15 mouse cellular contexts compared by ENCODE assay signal in genomic region chr1:55012513-55012912, GRCm38 (mm10). TPM values are rescaled to one million over a fixed set of nuclear protein-coding genes. Genes with fewer than 3 reads are reported as not detected.
DNase-seq lines count a peak whose midpoint lies in the region; ATAC-seq and TF ChIP-seq lines count a peak whose summit lies in the region.
"Had no signal": no experiment of that assay in that cellular context is flagged by ENCODE, and none has a peak within 500 bp of the region (broad histone marks: within the 10 kb centered on the region; RNA-seq: fewer than 3 reads in every experiment).

No protein-coding gene starts in this region.

- TF ChIP-seq POLR2A in brain, embryonic 14.5 days (IDR thresholded peaks at IDR 0.05; ENCODE audit: borderline replicate concordance, extremely low read depth, insufficient read depth, insufficient read length, poor library complexity, severe bottlenecking) = no peak

- WGBS in liver, embryonic 14.5 days (ENCODE audit: insufficient replicate concordance) = 33% methylated on average over 3 of the region's 3 CpGs
- 56% methylated on average over 3 of the region's 3 CpGs for WGBS in liver, embryonic 11.5 days
- 73% methylated on average over 3 of the region's 3 CpGs for WGBS in forebrain, embryonic 10.5 days

- H3K36me3 ChIP-seq in liver, embryonic 14.5 days (replicated peaks; ENCODE audit: control insufficient read depth, insufficient read depth, low read depth) = peaks cover 76% of the 10 kb centered on the region
- peaks cover 45% of the 10 kb centered on the region for H3K36me3 ChIP-seq in liver, embryonic 11.5 days (ENCODE audit: control insufficient read depth, insufficient read depth, low read length)
- peaks cover 94% of the 10 kb centered on the region for H3K36me3 ChIP-seq in E14TG2a.4 (ENCODE audit: insufficient read depth, low read length)
- H3K36me3 ChIP-seq in forebrain, embryonic 10.5 days (replicated peaks) = peaks cover 99% of the 10 kb centered on the region

- no peaks in the 10 kb centered on the region for H3K27me3 ChIP-seq in liver, embryonic 14.5 days (ENCODE audit: control insufficient read depth, insufficient read depth, low read length)
- no peaks in the 10 kb centered on the region for H3K27me3 ChIP-seq in liver, embryonic 11.5 days (replicated peaks; ENCODE audit: control insufficient read depth, insufficient read depth, low read length)
- no peaks in the 10 kb centered on the region for H3K27me3 ChIP-seq in E14TG2a.4 (ENCODE audit: insufficient read depth, low read length)
- H3K27me3 ChIP-seq in forebrain, embryonic 10.5 days (ENCODE audit: poor library complexity, severe bottlenecking) = no peaks in the 10 kb centered on the region
- H3K27me3 ChIP-seq: CH12.LX; kidney, embryonic 15.5 days; limb, embryonic 12.5 days had no signal

- no peak for ATAC-seq in liver, embryonic 14.5 days (ENCODE audit: insufficient read depth)
- ATAC-seq in liver, embryonic 11.5 days (replicated peaks; ENCODE audit: low FRiP score) = no peak

- H3K9me3 ChIP-seq in liver, embryonic 14.5 days (ENCODE audit: control insufficient read depth, low read length) = no peaks in the 10 kb centered on the region
- no peaks in the 10 kb centered on the region for H3K9me3 ChIP-seq in liver, embryonic 11.5 days (ENCODE audit: control insufficient read depth, low read length)
- H3K9me3 ChIP-seq in E14TG2a.4 (ENCODE audit: low read length) = no peaks in the 10 kb centered on the region
- H3K9me3 ChIP-seq in forebrain, embryonic 10.5 days = no peaks in the 10 kb centered on the region
- H3K9me3 ChIP-seq: hindbrain, embryonic 10.5 days; kidney, embryonic 15.5 days; limb, embryonic 12.5 days had no signal

- H3K4me1 ChIP-seq in liver, embryonic 14.5 days (replicated peaks; ENCODE audit: control insufficient read depth in 2 of 2, insufficient read depth in 2 of 2, low read length in 1 of 2) = no peaks in the 10 kb centered on the region
- H3K4me1 ChIP-seq in liver, embryonic 11.5 days (replicated peaks; ENCODE audit: control insufficient read depth, insufficient read depth, low read length) = no peaks in the 10 kb centered on the region
- H3K4me1 ChIP-seq in E14TG2a.4 (replicated peaks; ENCODE audit: low read depth, low read length) = no peaks in the 10 kb centered on the region
- H3K4me1 ChIP-seq in forebrain, embryonic 10.5 days = no peaks in the 10 kb centered on the region
- H3K4me1 ChIP-seq: hindbrain, embryonic 10.5 days; kidney, embryonic 15.5 days; limb, embryonic 12.5 days had no signal

- intact Hi-C loops in gastrocnemius, adult 2 months (cut with DNase I) = no loop called here

- no peak for DNase-seq in gastrocnemius, adult 2 months
- DNase-seq in gastrocnemius, postnatal 10 days = no peak
- no peak for DNase-seq in liver, embryonic 14.5 days (ENCODE audit: low read depth in 3 of 3, low spot score in 3 of 3)
- DNase-seq in liver, embryonic 11.5 days (ENCODE audit: low spot score) = no peak
- DNase-seq in brain, embryonic 14.5 days (ENCODE audit: low read depth) = peak; percentile 12
- no peak for DNase-seq in frontal cortex, postnatal 25 days (ENCODE audit: low spot score in 2 of 2)
- DNase-seq in forebrain, embryonic 10.5 days (ENCODE audit: extremely low spot score, low spot score) = no peak
- DNase-seq: cerebellum, adult 9-11 months; thymus, adult 18-20 months had no signal

- no peak overlapping the region for H3K27ac ChIP-seq in gastrocnemius, adult 2 months
- no peak overlapping the region for H3K27ac ChIP-seq in liver, embryonic 14.5 days
- no peak overlapping the region for H3K27ac ChIP-seq in liver, embryonic 11.5 days (ENCODE audit: low read depth, low read length)
- H3K27ac ChIP-seq in forebrain, embryonic 10.5 days = no peak overlapping the region
- H3K27ac ChIP-seq: hindbrain, embryonic 10.5 days; kidney, embryonic 15.5 days; limb, embryonic 12.5 days had no signal

- TF ChIP-seq EP300 in liver, embryonic 14.5 days (IDR thresholded peaks at IDR 0.05; ENCODE audit: low read depth) = no peak

- no peak overlapping the region for H3K4me3 ChIP-seq in gastrocnemius, adult 2 months
- H3K4me3 ChIP-seq in liver, embryonic 14.5 days (ENCODE audit: insufficient read depth in 1 of 2, low read depth in 2 of 2, low read length in 2 of 2) = no peak overlapping the region
- H3K4me3 ChIP-seq in liver, embryonic 11.5 days (ENCODE audit: low read depth, low read length) = no peak overlapping the region
- no peak overlapping the region for H3K4me3 ChIP-seq in E14TG2a.4 (replicated peaks; ENCODE audit: low read length)
- no peak overlapping the region for H3K4me3 ChIP-seq in forebrain, embryonic 10.5 days
- H3K4me3 ChIP-seq: hindbrain, embryonic 10.5 days; kidney, embryonic 15.5 days; limb, embryonic 12.5 days had no signal

- 0 out of 2 replicates have a peak, but pooled peaks have one; percentile 7 for TF ChIP-seq CTCF in gastrocnemius, adult 2 months (IDR thresholded peaks at IDR 0.05)
- peak; percentile 28; the same call in 1 of the 2 replicates for TF ChIP-seq CTCF in liver, embryonic 14.5 days (IDR thresholded peaks at IDR 0.05; ENCODE audit: low read depth)
- TF ChIP-seq CTCF in E14TG2a.4 (conservative IDR thresholded peaks at IDR 0.05; ENCODE audit: low read length) = peak; percentile 19; the same call in 1 of the 2 replicates
- TF ChIP-seq CTCF in brain, embryonic 14.5 days (IDR thresholded peaks at IDR 0.05; ENCODE audit: borderline replicate concordance, extremely low read depth, insufficient read depth, insufficient read length) = no peak

- H3K9ac ChIP-seq in liver, embryonic 14.5 days (replicated peaks) = no peak overlapping the region
- no peak overlapping the region for H3K9ac ChIP-seq in liver, embryonic 11.5 days (ENCODE audit: low read depth, low read length)
- H3K9ac ChIP-seq: kidney, embryonic 15.5 days; limb, embryonic 12.5 days had no signal

- no peak overlapping the region for H3K4me2 ChIP-seq in liver, embryonic 14.5 days (ENCODE audit: low read depth)
- no peak overlapping the region for H3K4me2 ChIP-seq in liver, embryonic 11.5 days
- H3K4me2 ChIP-seq: heart, embryonic 11.5 days; kidney, embryonic 15.5 days; limb, embryonic 12.5 days had no signal

RNA-seq across cellular contexts. Expression of gene Sf3b1, which starts 14.8 kb away (rescaled TPM):
- total RNA-seq in gastrocnemius, adult 2 months (2021) = 10 to 100 TPM; 53.6 to 56.3 TPM
- 10 to 100 TPM; 70.2 to 89.8 TPM for total RNA-seq in gastrocnemius, postnatal 10 days (2021)
- polyA plus RNA-seq in liver, embryonic 14.5 days (2012; rRNA removed) = 30.9 and 45.0 TPM in 2 replicates
- 122 and 132 TPM in 2 replicates for polyA plus RNA-seq in liver, embryonic 14.5 days (2014; fragmentation: Nextera tagmentation; extraction: Ambion mirVana)
- 223 and 255 TPM in 2 replicates for polyA plus RNA-seq in liver, embryonic 11.5 days (2014; fragmentation: Nextera tagmentation; extraction: Ambion mirVana)
- polyA plus RNA-seq in brain, embryonic 14.5 days (2012; rRNA removed) = 211 and 222 TPM in 2 replicates
- polyA plus RNA-seq in forebrain, embryonic 10.5 days (2016; fragmentation: Nextera tagmentation; extraction: Ambion mirVana) = 296 and 303 TPM in 2 replicates

RNA-seq across cellular contexts. Expression of gene Coq10b, which starts 40.1 kb away (rescaled TPM):
- total RNA-seq in gastrocnemius, adult 2 months (2021) = 10 to 100 TPM; 13.7 to 17.0 TPM
- total RNA-seq in gastrocnemius, postnatal 10 days (2021) = 10 to 100 TPM in 1 of 2 experiments, 1 to 10 TPM in 1; 9.5 to 11.3 TPM
- 6.3 and 8.6 TPM in 2 replicates for polyA plus RNA-seq in liver, embryonic 14.5 days (2012; rRNA removed)
- polyA plus RNA-seq in liver, embryonic 14.5 days (2014; fragmentation: Nextera tagmentation; extraction: Ambion mirVana) = 15.4 and 16.4 TPM in 2 replicates
- polyA plus RNA-seq in liver, embryonic 11.5 days (2014; fragmentation: Nextera tagmentation; extraction: Ambion mirVana) = 21.1 and 22.2 TPM in 2 replicates
- 20.3 and 24.9 TPM in 2 replicates for polyA plus RNA-seq in brain, embryonic 14.5 days (2012; rRNA removed)
- 21.7 and 23.5 TPM in 2 replicates for polyA plus RNA-seq in forebrain, embryonic 10.5 days (2016; fragmentation: Nextera tagmentation; extraction: Ambion mirVana)
